Mouse (Mus musculus) heart, embryonic 13.5 days (tissue): ENCODE results near the gene Crabp2. TPM values are rescaled to one million over a fixed set of nuclear protein-coding genes. Genes with fewer than 3 reads are reported as not detected.

Experiments used
- ATAC-seq: fragments of 200-750 bp; cut with Nextera tagmentation; 2 replicates; pipeline ENCODE4 v1.8.0; 2017; ENCODE audit warnings: moderate TSS enrichment; ENCODE audit not compliant: insufficient number of reproducible peaks, low FRiP score, low TSS enrichment; ENCODE audit errors: extremely low read depth
- H3K27ac ChIP-seq: fragments of 300-500 bp; sonication (generic); replicated peaks from 2 replicates; pipeline ENCODE4 v1.5.1; 2015; ENCODE audit warnings: moderate library complexity, mild to moderate bottlenecking, inconsistent platforms
- H3K27me3 ChIP-seq: fragments of 300-500 bp; sonication (generic); replicated peaks from 2 replicates; pipeline ENCODE4 v1.6.1; 2015; ENCODE audit warnings: mild to moderate bottlenecking, inconsistent platforms
- H3K36me3 ChIP-seq: fragments of 300-500 bp; sonication (generic); 2 replicates; pipeline ENCODE4 v1.6.1; 2015; ENCODE audit warnings: mild to moderate bottlenecking, inconsistent platforms
- H3K4me1 ChIP-seq: fragments of 300-500 bp; sonication (generic); 2 replicates; pipeline ENCODE4 v1.6.1; 2015; ENCODE audit warnings: inconsistent platforms
- H3K4me2 ChIP-seq: fragments of 300-500 bp; sonication (generic); 2 replicates; pipeline ENCODE4 v1.6.1; 2015; ENCODE audit warnings: inconsistent platforms, mild to moderate bottlenecking, moderate library complexity
- H3K4me3 ChIP-seq: fragments of 300-500 bp; sonication (generic); 2 replicates; pipeline ENCODE4 v1.5.1; 2015; ENCODE audit warnings: moderate library complexity, mild to moderate bottlenecking, inconsistent platforms
- H3K9ac ChIP-seq: fragments of 300-500 bp; sonication (generic); 2 replicates; pipeline ENCODE4 v1.6.1; 2015; ENCODE audit warnings: inconsistent platforms, mild to moderate bottlenecking, moderate library complexity
- H3K9me3 ChIP-seq: fragments of 300-500 bp; sonication (generic); 2 replicates; pipeline ENCODE4 v1.6.1; 2016; ENCODE audit warnings: inconsistent platforms
- WGBS: fragments of 180-500 bp; shearing (Covaris S2); methylation state at CpG from one replicate; pipeline ENCODE4 v1.1.7; 2015; ENCODE audit warnings: mixed read lengths; 5-methylcytosine and 5-hydroxymethylcytosine counted together
- polyA plus RNA-seq: library from polyadenylated mRNA; unstranded; fragments of >200 nt; fragmentation: Nextera tagmentation; extraction: Ambion mirVana; gene quantifications from 2 replicates; pipeline ENCODE4 v1.2.1, GENCODE M21; 2015

Gene Crabp2
- polyA plus RNA-seq, 1 experiment from 2014 or later, result 8.4 TPM

- Histone ChIP-seq H3K27ac (no peak overlapping the region), H3K9me3 (no peaks in the 10 kb centered on the region), H3K36me3 (no peaks in the 10 kb centered on the region), H3K4me1 (peaks cover 27% of the 10 kb centered on the region), H3K4me3 (no peak overlapping the region), H3K27me3 (0 out of 2 replicates have a peak, but pooled peaks cover 4% of the 10 kb centered on the region), H3K4me2 (no peak overlapping the region), H3K9ac (0 out of 2 replicates have a peak overlapping the region, but pooled peaks have one; percentile 19)
- ATAC-seq, result no peak
- WGBS, result 63% methylated on average over 1 of the region's 1 CpGs
Measured at GRCm38 (mm10) chr3:87958967-87959366, 10.5 kb downstream of the Crabp2 start.

- Histone ChIP-seq H3K9ac (no peak overlapping the region), H3K9me3 (no peaks in the 10 kb centered on the region), H3K4me3 (no peak overlapping the region), H3K4me1 (peaks cover 27% of the 10 kb centered on the region), H3K27ac (peak overlapping the region; percentile 90; the same call in 1 of the 2 replicates), H3K27me3 (0 out of 2 replicates have a peak, but pooled peaks cover 4% of the 10 kb centered on the region), H3K4me2 (no peak overlapping the region), H3K36me3 (no peaks in the 10 kb centered on the region)
- ATAC-seq, result no peak
- 61% methylated on average over 7 of the region's 7 CpGs for WGBS
Measured at GRCm38 (mm10) chr3:87959371-87959770, 10.9 kb downstream of the Crabp2 start.

GRCm38 (mm10) chr3:87960191-87960585 lies 11.7 kb downstream of the Crabp2 start:
- 0 out of 2 replicates have a peak, but pooled peaks cover 4% of the 10 kb centered on the region for H3K27me3 ChIP-seq
- H3K9me3 ChIP-seq, result no peaks in the 10 kb centered on the region
- no peak for ATAC-seq
- no peaks in the 10 kb centered on the region for H3K36me3 ChIP-seq
- WGBS, result 8% methylated on average over 10 of the region's 10 CpGs
- peak overlapping the region; percentile 90 for H3K27ac ChIP-seq
- H3K9ac ChIP-seq, result peak overlapping the region; percentile 85
- peak overlapping the region; percentile 57 for H3K4me3 ChIP-seq
- peaks cover 27% of the 10 kb centered on the region for H3K4me1 ChIP-seq
- H3K4me2 ChIP-seq, result peak overlapping the region; percentile 82

GRCm38 (mm10) chr3:87960586-87961191 lies 12.2 kb downstream of the Crabp2 start:
- under 1% methylated on average over 27 of the region's 27 CpGs for WGBS
- Histone ChIP-seq H3K4me3 (peak overlapping the region; percentile 57), H3K36me3 (no peaks in the 10 kb centered on the region), H3K27me3 (0 out of 2 replicates have a peak, but pooled peaks cover 4% of the 10 kb centered on the region), H3K9ac (peak overlapping the region; percentile 85), H3K4me2 (peak overlapping the region; percentile 82), H3K9me3 (no peaks in the 10 kb centered on the region), H3K4me1 (peaks cover 27% of the 10 kb centered on the region), H3K27ac (peak overlapping the region; percentile 90)
- ATAC-seq, result peak; percentile 91

- peaks cover 35% of the 10 kb centered on the region; the same call in 1 of the 2 replicates for H3K27me3 ChIP-seq
- peak overlapping the region; percentile 93 for H3K4me2 ChIP-seq
- H3K9me3 ChIP-seq, result no peaks in the 10 kb centered on the region
- peaks cover 47% of the 10 kb centered on the region for H3K4me1 ChIP-seq
- peaks cover 9% of the 10 kb centered on the region for H3K36me3 ChIP-seq
- H3K27ac ChIP-seq, result peak overlapping the region; percentile 61
- ATAC-seq, result no peak
- H3K4me3 ChIP-seq, result peak overlapping the region; percentile 67
- peak overlapping the region; percentile 91 for H3K9ac ChIP-seq
- WGBS, result under 1% methylated on average over 21 of the region's 21 CpGs
Measured at GRCm38 (mm10) chr3:87970184-87970938, 21.9 kb downstream of the Crabp2 start.

GRCm38 (mm10) chr3:87970939-87971488 lies 22.5 kb downstream of the Crabp2 start, which contains the start of gene Nes:
Nes (plus strand) TSS chr3:87971078.
- peak; percentile 28; the same call in 1 of the 2 replicates for ATAC-seq
- Histone ChIP-seq H3K36me3 (peaks cover 15% of the 10 kb centered on the region), H3K9ac (peak within 1 kb of the TSS; percentile 91), H3K4me2 (peak within 1 kb of the TSS; percentile 93), H3K27me3 (peaks cover 35% of the 10 kb centered on the region; the same call in 1 of the 2 replicates), H3K9me3 (no peaks in the 10 kb centered on the region), H3K4me1 (peaks cover 47% of the 10 kb centered on the region), H3K4me3 (peak within 1 kb of the TSS; percentile 67), H3K27ac (peak within 1 kb of the TSS; percentile 61)
- under 1% methylated on average over 44 of the region's 44 CpGs for WGBS

GRCm38 (mm10) chr3:87971489-87972202 lies 23.2 kb downstream of the Crabp2 start:
- peaks cover 22% of the 10 kb centered on the region for H3K36me3 ChIP-seq
- H3K4me1 ChIP-seq, result peaks cover 47% of the 10 kb centered on the region
- peak; percentile 17; the same call in 1 of the 2 replicates for ATAC-seq
- no peaks in the 10 kb centered on the region for H3K9me3 ChIP-seq
- peaks cover 35% of the 10 kb centered on the region; the same call in 1 of the 2 replicates for H3K27me3 ChIP-seq
- H3K27ac ChIP-seq, result peak overlapping the region; percentile 61
- under 1% methylated on average over 57 of the region's 60 CpGs for WGBS
- peak overlapping the region; percentile 91 for H3K9ac ChIP-seq
- H3K4me3 ChIP-seq, result peak overlapping the region; percentile 67
- peak overlapping the region; percentile 93 for H3K4me2 ChIP-seq

- ATAC-seq, result no peak
- 27% methylated on average over 8 of the region's 8 CpGs for WGBS
- Histone ChIP-seq H3K27ac (0 out of 2 replicates have a peak overlapping the region, but pooled peaks have one; percentile 61), H3K9ac (peak overlapping the region; percentile 91), H3K4me1 (peaks cover 47% of the 10 kb centered on the region), H3K9me3 (no peaks in the 10 kb centered on the region), H3K27me3 (peaks cover 35% of the 10 kb centered on the region; the same call in 1 of the 2 replicates), H3K4me2 (peak overlapping the region; percentile 93), H3K36me3 (peaks cover 28% of the 10 kb centered on the region), H3K4me3 (peak overlapping the region; percentile 67)
Measured at GRCm38 (mm10) chr3:87972203-87972664, 23.8 kb downstream of the Crabp2 start.

- peaks cover 47% of the 10 kb centered on the region for H3K4me1 ChIP-seq
- peak overlapping the region; percentile 91 for H3K9ac ChIP-seq
- peak overlapping the region; percentile 67 for H3K4me3 ChIP-seq
- 0 out of 2 replicates have a peak overlapping the region, but pooled peaks have one; percentile 61 for H3K27ac ChIP-seq
- H3K9me3 ChIP-seq, result no peaks in the 10 kb centered on the region
- peak overlapping the region; percentile 93 for H3K4me2 ChIP-seq
- H3K27me3 ChIP-seq, result peaks cover 31% of the 10 kb centered on the region; the same call in 1 of the 2 replicates
- WGBS, result 34% methylated on average over 5 of the region's 5 CpGs
- peaks cover 30% of the 10 kb centered on the region for H3K36me3 ChIP-seq
- ATAC-seq, result no peak
Measured at GRCm38 (mm10) chr3:87972776-87973175, 24.3 kb downstream of the Crabp2 start.

- Histone ChIP-seq H3K4me1 (peaks cover 47% of the 10 kb centered on the region), H3K9me3 (no peaks in the 10 kb centered on the region)
- 42% methylated on average over 14 of the region's 14 CpGs for WGBS
Measured at GRCm38 (mm10) chr3:87973593-87974380, 25.3 kb downstream of the Crabp2 start.

More at GRCm38 (mm10) chr3:87973593-87974380, 25.3 kb downstream of the Crabp2 start:
- peaks cover 23% of the 10 kb centered on the region; the same call in 1 of the 2 replicates for H3K27me3 ChIP-seq
- H3K27ac ChIP-seq, result peak overlapping the region; percentile 37; the same call in 1 of the 2 replicates
- peaks cover 30% of the 10 kb centered on the region for H3K36me3 ChIP-seq
- H3K4me3 ChIP-seq, result peak overlapping the region; percentile 67
- peak overlapping the region; percentile 93 for H3K4me2 ChIP-seq
- peak overlapping the region; percentile 91 for H3K9ac ChIP-seq
- ATAC-seq, result no peak
